Mouse (Mus musculus) cerebellum, adult 11 months (tissue): ENCODE measurements around the gene Dock10.

Experiments used
- DNase-seq: peaks from one replicate; pipeline ENCODE4 v3.0.0; 2022

The Dock10 gene

DNA sequence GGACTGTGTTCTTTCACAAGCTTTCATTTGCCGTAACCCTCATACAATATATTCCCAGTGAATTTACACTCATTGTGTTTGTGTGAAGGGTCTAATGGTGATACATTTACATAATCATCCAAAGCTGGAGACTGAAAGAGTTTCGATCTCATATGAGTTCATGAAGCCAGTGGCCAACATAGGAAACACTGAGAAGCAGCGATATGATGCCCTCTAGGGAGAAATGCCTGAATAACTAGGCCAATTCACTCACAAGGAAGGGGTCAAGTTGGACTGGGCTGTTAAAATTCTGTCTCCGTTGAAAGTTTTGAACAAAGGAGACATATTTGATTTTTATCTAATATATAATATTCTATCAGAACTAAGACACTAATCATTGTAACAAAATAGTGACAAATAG is 30.9 kb downstream of the Dock10 start:
- no peak for DNase-seq

DNA sequence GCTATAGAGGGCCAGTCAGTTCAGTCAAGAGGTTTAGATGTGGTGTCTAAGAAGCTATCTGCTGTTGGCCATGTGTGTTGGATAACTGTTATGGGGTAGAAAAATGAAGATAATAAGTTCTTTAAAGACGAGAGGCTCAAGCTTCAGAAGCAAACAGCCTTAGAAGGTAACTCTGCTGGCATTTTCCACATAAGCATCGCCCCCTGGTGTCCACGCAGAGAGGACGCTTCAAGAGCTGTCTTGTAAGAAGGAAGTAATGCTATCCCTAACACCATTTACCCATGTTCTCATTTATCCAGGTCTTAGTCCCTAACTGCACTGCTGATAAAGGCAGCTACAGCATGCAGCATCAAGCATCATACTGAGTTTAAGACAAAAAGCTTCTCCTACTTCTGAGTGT is 35.7 kb downstream of the Dock10 start:
- DNase-seq, result no peak

DNA sequence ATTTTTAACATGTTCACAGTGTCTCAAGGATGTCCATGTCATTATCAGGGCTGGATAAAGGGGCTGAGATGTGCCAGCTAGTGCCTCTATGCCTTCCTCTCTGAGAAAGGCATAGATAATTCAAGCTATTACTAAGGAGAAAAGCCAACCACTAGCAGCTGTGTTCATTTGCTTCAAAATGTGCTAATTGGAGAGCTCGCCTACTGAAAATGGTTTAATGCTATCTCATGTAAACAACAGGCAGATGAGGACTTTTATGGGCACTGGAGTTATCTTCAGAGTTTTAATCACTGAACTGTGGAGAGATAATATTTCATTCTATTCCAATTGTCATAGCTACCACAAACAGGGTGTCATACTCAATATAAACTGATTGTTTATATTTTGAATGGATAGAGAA is 36.3 kb downstream of the Dock10 start:
- no peak for DNase-seq

DNA sequence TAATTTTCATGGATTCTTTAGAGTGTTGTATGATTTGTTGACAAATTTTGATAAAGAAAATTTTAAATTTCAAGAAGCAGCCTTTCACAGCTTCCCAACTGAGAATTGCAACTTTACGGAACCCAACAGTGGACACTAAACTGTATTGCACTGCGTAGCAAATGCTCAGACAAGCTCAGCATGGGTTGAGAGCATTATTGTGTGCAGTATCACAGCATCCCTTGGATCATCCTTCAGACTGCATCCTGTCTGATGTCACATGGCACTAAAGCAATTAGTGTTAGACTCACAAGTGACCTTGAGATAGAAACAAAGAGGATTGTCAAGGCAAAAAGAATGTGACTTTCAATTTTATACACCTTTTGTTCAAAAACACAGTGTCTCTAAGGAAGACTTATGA is 37.1 kb downstream of the Dock10 start:
- no peak for DNase-seq

DNA sequence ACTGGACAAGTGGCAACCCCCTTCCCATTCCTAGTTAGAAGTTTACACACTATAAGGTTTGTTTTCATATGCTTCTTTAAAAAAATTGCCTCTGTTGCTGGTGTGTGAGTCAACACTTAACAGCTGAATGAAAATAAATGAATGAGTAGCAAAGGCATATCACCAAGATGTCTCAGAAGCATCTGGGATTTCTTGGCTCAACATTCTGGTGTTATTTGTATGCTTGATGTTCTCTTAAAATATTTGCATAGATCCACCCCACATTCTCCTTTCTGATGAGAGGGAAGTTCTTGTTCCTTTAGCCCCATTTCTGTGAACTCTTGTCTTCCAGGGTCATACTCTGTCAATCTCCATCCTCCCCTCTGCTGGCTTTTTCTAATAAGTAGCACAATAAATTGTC is 38.2 kb downstream of the Dock10 start:
- no peak for DNase-seq

DNA sequence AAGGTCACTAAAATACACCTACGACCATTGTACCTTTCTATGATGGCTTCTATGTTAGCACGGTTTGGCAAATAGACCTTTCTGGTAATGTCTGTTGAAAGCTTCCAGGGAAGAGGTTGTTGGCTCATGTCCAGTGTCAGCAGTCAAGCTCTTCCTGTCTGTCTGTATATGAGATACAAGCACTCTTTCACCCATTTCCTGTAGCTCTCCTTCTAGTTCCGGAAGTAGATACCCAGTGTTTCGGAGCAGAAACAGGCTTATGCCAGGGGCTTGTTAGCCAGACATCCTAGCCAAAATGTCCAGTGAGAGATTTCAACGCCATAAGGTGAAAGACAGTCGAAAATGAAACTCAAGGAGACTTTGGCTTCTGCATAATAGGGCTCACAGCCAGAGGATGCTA is 38.9 kb downstream of the Dock10 start:
- DNase-seq, result no peak

DNA sequence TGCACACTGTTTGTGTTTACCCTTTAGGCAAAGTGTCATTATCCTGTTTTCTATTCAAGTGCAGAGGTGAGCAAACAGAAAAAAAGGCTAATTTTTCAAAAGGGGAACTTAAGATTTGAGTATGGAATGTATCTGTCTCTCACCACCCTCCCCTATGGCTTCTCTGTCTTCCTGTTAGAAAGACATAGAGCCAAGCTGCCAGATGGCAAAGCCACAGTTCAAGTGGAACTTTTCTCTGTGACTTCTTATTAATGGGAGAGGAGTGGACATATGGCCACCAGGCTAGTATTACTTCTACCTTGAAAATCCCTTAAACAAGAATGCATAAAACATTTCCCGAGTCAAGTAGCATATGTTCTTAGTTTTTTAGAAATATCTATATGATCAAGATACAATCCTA is 39.7 kb downstream of the Dock10 start:
- no peak for DNase-seq

DNA sequence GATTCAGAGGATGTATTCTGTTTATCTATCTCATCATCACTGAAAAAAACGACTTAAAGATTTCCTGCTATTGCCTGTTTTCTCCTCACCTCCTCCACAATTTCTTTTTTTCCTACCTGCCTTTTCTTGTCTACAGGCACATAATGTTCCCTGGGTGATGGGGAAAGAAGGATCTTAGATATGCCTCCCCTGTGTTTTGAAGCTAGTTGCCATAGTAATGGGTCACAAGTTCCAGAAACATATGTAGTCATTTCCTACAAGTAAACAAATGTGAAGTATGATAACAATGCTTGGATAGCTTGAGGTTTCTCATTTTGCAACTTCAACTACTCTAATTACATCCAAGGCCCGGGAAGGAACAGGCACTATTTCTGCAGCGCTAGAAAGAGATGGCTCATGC is 42.4 kb downstream of the Dock10 start:
- no peak for DNase-seq

DNA sequence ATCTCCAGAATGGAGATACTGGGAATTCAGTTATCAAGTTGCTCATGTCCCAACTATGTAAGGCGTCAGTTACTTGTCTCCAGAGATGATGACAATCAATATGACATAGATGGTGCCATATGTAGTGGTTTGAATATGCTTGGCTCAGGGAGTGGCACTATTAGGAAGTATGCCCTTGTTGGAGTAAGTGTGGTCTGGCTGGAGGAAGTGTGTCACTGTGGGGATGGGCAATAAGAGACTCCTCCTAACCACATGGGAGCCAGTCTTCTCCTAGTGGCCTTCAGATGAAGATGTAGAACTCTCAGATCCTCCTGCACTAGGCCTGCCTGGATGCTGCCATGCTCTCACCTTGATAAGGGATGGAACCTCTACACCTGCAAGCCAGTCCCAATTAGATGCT is 44.4 kb downstream of the Dock10 start:
- no peak for DNase-seq

DNA sequence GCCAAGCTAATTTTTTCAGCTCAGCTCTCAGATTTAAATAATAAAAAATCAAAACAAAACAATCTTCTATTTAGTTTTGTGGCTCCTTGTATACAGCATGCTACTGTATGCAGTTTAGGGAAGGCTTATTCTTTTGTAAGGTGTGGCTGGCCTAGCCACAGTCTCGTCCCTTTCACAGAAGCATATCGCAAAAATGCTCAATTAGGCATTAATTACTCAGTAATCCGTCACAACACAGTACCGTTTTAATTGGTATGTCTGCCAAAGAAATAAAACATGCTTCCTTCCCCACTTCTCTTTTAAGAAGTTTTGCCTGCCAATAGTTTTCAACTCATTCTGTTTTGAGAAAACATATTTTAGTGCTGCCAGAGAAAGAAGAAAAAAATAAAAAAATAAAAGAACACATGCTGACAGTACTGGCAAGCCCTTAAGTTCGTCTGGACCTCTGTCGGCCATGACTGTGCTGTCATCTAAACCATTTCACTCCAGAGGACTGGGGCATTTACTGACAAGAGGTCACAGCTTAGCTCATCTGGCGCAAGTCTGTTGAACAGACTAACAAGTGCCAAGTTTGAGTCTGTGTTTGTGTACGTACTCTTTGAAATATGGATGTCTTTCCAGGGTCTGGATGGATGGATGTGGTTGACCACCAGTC is 47.6 kb downstream of the Dock10 start:
- no peak for DNase-seq

DNA sequence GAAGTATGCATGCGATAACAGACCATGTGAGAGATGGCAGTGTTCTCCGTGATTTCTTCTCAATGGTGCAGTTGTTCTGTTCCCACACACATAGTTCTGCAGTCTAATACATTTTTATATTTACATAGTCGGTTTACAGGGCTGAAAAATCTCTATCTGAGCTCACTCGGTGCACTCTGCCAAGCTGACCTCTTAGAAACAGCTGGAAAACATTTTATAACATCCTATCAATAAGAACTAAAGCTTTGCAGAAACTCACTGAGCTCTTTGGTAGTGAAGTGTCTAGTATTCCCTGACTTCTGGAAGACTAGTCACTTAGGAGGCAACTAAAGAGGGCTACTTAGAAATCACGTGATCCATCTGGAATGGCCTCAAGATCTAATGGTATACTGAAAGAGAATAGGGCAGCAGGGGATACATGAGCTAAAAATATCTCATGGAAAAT is 48.2 kb downstream of the Dock10 start:
- DNase-seq, result no peak

DNA sequence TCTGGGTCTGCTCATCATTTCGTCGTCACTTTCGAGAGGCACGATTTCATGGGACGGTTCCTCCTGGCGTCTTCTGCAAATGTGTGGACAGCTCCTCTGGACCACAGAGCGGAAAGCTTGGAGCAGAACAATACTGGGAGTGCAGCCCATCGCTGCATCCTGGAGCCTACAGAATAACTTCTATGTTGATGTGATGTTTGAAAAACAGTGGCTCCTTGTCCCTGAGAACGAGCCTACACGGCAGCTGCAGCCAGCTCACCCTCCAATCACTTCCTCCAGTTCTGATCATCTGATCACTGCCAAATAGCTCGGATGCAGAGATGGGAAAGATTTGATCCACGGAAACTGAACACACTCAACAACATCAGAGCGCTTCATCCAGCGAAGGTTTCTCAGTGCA is 49.0 kb downstream of the Dock10 start:
- peak; percentile 2 for DNase-seq

DNA sequence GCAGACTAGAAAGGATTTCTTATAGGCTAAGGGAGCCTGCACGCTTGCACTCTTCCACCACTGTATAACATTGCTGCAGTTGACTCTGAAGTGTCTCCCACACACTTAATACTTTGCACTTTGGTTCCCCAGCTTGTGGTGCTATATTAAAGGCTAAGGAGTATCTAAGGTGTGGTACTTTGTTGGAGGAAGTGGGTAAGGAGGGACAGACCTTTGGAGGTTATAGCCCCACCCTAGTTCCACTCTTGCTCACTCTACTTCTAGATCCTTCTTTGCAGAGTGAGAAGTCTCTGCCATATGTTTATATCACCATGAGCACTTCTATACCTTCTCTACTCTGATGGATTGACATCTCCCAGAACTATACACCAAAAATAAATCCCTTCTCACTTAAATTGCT is 55.0 kb downstream of the Dock10 start:
- no peak for DNase-seq

DNA sequence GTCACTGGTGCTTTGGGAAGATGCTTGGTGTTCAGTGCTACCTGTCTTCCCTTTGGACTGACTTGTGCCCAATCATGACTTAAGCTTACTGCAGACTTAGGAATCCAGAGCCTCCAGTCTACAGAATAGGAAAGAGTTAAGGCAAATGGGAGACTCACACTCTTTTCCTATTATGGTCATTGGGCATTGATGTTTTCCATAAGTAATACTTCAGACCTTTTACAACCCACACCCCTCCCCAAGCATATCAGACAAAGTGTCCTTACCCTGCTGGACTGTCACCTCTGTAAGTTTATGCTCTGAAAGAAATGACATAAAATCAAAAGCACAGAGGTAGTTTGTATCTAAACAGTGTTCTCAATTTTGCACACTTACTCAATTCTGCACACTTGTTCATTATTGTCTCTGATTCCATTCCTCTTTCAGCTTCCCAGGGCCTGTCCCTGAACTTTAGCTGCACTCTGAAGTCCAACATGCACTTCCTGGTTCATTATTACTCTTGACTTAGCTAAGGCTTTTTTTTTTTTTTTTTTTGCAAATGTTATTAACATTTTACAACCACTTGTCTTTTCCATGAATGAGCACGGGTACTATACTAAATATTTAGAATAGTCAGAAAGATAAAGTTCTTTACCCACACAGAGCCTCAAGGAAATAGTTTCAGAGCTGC is 82.2 kb downstream of the Dock10 start:
- no peak for DNase-seq

DNA sequence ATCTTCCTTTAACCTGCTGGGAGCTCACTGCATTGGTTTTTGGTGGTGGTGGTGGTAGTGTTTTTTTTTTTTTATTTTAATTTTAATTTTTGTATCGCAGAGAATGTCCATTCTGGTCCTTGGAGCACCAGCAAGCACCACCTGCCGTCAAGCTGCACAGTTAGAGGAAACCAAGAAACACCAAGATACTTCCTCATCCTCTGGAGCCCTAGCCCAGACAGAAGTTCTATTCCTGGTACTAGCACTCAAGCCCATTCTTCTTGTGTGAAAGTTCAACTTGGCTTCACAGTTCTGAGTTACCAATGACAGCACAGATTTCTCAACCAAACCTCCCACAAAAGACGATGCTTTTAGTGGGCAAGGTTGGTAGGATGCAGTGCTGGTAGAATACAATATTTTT is 86.6 kb downstream of the Dock10 start:
- no peak for DNase-seq

DNA sequence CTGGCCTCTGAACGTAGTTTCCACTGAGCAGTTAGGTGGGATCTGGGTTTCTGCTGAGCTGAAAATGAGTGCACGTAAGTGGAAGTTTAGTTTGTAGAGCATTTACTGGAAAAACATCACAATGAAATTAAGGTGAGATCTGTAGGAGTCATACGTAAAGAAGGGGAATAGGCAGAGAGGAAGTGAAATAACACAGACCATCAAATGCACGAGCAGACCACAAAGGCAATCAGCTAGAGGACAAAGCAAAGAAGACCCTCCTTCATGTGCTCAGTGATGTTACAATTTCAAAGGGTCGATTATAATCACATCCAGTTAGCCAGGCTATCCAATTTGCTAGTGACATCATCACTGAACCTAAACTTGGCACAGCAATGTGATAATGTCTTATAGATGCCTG is 87.3 kb downstream of the Dock10 start:
- no peak for DNase-seq

DNA sequence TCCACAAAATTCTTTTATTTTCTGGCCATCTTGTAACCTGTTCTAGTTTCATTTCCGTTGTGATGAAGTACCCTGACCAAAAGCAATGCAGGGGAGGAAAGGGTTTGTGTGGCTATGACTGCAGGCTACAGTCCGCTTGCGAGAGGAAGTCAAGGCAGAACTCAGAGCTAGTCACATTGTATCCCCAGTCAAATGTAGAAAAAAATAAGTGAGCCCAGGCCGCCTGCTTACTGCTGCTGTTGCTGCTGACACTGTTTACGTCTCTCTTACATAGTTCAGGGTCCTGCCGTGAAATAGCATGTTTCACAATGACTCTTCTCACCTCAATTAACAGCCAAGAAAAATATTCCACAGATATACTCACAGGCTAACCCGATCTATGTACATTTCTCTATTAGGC is 87.9 kb downstream of the Dock10 start:
- no peak for DNase-seq

DNA sequence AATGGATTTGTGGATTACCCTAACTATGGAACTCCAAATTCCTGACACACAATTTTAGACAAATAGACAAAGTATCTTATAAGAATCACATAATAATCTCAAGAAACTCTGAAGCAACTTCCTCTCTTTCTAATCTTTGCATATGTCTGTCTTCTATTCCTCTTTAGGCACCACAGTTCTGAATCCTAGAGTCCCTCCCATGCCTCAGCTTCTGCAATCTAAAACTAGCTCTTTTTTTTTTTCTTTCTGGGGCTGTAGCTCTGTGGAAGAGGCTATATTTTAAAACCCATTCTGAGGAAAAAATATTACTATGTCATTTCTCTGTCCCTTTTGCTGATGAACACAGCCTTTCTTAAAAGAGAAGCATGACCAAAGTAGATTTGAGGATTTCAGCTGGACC is 92.6 kb downstream of the Dock10 start:
- DNase-seq, result no peak

DNA sequence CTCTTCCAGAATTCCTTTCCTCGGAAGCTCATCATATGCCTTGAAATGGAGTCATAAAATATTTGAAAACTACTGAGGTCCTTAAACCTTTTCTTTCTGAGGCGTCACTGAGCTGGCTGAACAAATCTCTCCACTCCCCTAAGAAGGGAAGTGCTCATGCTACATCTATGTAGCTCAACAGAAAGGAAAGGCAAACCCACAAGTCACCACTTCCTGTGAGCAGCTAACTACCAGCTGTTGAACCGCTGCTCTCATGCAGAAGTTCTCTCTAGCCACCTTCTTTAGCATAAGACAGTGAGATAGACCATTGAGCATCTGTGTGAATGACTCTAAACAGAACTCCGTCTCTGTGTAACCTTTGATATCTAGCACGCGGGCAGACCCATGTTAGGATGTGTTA is 93.2 kb downstream of the Dock10 start:
- no peak for DNase-seq

DNA sequence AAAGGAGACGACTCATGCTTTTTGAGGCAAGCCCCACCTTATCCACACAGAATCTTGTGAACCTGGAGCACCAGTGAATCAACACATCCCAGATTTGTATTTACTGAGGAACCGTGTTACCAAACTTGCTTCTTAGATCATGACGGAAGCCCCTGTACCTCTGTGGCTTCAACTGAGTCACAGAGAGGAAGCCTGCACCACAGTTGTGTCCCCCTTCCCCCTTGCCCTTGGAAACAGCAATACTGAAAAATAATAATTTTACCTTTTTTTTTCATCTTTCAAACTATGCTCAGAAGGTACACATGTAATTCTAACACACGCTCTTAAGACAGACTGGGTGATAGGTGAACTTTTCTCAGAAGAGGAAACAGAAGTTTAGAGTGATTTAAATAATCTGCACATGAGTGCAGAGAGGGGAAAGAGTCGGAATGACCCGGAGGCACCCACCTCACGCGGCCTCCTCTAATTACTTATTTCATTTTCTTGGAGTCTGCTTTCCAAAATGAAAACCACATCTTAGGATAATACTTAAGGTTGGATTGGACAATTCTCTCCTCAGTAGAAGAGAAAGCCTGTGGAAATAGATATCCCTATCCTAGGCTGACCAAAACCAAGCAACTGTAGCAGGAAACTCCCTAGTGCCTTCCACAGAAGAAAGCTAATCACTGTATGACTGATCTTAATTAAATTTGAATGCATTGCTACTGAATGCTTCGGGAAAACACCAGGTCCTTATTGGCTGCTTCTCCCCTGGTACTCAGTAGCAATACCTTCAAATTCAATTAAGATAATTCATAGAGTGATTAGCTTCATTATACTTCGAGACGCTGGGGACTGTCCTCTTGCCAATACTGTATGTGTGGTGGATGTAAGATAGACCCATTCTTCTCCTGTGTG is 96.6 kb downstream of the Dock10 start:
- no peak for DNase-seq

DNA sequence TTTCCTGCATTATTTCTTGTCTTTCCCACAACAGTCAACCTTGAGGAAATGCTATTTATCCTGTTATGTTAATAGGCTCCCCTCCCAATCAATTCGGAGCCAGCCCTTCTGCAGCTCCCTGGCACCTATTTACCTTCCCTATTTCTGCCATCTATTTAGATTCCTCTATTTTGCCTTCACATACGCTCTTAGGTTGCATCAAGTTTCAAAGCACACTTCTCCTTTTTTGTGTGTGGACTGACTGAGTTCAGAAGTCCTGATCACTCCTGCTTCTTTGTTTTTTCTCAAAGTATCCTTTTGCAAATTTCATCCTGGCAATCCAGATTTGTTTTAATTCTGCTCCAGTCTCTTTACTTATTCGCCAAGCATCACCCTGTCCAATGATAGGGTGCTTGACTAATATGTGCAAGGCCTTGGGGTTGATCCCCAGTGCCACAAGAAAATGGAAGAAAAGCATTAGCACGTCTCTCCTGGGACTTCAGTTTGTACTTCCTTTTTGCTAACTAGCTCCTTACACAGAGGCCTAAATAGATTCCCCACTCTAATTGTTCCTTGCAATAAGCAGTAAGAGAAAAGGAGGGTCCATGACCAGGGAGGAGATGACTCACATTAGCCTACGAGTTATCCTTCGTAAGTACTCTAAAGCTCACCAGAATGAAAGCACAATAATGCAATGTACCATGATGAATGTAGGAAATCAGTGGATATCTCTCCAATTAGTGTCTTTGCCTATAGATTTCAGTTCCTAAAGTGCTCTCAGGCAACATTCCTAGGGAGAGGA is 98.7 kb downstream of the Dock10 start:
- DNase-seq, result no peak

DNA sequence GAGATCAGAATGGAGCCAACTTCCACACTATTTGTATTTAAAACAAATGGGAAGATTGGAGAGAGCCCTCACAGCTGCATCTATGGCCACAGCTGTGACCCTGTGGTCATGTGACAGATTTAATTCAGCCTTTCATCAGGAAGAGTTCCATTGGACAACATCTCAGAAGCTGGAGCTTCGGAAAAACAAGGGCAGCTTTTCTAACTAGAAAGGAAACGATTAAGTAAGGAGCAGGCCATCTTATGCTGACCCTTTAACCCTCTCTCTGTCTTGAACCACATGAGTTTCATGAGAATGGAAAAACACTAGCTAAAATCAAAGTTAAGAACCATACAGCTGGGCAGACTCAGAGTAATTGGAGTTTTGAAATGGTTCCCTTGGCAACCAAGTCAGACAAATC is 101.9 kb downstream of the Dock10 start:
- no peak for DNase-seq

DNA sequence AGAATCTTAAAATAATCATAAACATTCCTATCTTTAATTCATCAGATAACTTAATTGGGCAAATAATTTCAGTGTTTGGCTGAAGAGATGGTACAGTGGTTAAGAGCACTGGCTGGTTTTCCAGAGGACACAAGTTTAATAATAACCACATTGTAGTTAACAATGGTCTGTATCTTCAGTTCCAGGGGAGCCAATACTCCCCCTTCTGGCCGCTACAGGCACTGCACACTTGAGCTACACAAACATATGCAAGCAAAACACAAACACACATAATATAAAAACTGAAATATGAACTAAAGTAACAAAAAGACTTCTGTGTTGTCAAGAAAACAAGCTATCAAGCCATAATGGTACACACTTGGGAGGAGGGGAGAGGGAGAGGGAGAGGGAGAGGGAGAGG is 102.5 kb downstream of the Dock10 start:
- DNase-seq, result no peak
